Mouse (Mus musculus): ENCODE results near the gene Vps13d.

DNA sequence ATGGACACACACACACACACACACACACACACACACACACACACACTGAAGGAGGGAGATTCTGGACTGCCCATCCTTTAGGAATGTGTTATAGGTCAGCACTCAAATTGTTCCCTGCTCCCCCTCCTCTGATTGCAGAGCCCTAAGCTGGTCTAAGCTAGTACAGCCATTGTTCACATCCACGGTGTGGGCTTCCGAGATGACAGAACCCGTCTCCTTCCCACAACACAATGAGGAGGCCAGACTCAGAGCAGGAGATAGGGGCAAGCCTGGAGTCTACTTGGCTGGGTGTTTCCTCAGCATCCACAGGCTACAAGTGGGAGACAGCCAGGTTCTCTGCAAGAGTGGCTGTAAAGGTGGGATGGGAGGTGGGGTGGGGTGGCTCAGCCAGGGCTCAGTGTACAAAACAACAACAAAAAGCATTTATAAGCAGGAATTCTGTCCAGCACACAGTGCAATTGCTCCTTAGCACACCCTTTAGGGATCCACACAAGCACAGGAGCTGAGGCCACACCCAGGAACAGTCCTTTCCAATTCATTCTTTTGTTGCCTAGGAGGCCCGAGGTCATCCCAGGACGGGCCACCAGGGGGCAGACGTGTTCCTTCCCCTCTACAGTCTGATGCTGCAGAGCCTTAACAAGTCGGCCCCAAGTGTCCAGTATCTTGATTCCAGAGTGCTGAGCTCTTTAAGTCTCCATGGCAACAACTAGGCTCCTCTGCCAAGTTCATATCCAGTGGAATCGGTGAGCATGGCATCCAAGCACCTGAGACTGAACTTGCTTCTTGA, 19.4 kb upstream of the Vps13d start:
- TF ChIP-seq POLR2A (IDR thresholded peaks at IDR 0.05; ENCODE audit: insufficient read depth, low read depth, low read length), result no peak
- TF ChIP-seq CTCF (IDR thresholded peaks at IDR 0.05; ENCODE audit: insufficient read depth, low read depth, low read length), result peak; percentile 89; the same call in 1 of the 2 replicates
